Mouse (Mus musculus) thymus, adult 2 months (tissue): ENCODE measurements around the gene Eif5b.

Source experiments
- CTCF ChIP-seq: fragments of 200-500 bp; IDR thresholded peaks from 2 replicates; pipeline ENCODE4 v1.5.1; 2012; ENCODE audit warnings: mild to moderate bottlenecking, control low read depth, low read length, moderate library complexity, borderline replicate concordance; ENCODE audit not compliant: control insufficient read depth, poor library complexity, insufficient read depth; ENCODE audit errors: extremely low read depth
- POLR2A ChIP-seq: fragments of 200-500 bp; IDR thresholded peaks from 2 replicates; pipeline ENCODE4 v1.6.1; 2012; ENCODE audit warnings: mild to moderate bottlenecking, low read length, control low read depth, moderate library complexity; ENCODE audit not compliant: control insufficient read depth, poor library complexity, insufficient read depth; ENCODE audit errors: extremely low read depth

DNA sequence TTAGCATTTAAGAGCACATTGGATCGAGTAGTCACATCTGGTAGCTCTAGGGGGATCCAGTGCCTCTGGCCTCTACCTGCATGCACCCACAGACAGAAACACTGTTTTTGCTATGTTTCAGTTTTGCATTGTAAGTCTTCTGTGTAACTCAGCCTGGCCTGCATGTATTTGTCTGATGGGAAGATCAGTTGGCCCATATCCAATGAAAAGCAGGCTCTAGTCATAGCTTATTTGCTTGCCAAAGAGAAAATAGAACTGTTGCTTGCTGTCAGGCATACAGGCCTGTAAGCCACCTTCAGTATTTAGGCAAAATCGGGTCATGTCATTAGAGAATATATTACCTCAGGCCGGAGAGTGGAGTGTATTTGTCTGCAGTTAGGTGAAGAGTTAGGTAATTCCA lies 50.3 kb downstream of the Eif5b start:
- TF ChIP-seq CTCF: no peak
- no peak for TF ChIP-seq POLR2A
